Mouse (Mus musculus): ENCODE results near the gene Gfra4.

The Gfra4 gene

GRCm38 (mm10) chr2:131042988-131043387 lies at the start of gene Gfra4:
TSS of gene Gfra4 (minus strand) at chr2:131043088.
- in situ Hi-C loops (cut with MboI; ENCODE audit: low pct_unique_long_range_greater_than_20kb in 1 of 2, low sequenced_read_pairs in 2 of 2, unreplicated experiment in 1 of 2) = no loop called here

DNA sequence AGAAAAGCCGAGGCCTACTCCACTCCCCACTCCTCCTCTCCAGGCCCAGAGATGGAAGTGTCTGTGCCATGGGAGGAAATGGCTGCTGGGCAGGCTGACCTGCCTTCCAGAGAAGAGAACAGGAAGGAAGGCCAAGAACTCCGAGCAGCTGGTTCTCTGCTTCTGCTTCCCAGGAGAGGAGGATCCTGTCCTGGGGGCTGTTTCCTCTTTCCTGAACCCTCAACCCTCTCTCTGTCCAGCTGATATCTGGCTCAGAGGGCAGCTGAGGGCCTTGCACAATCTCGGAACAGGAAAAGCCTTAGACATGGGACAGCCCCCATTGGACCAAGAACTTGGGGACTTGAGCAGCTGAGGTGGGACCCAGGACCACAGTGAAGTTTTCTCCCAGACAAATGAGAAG lies 48.0 kb upstream of the Gfra4 start:
- in situ Hi-C loops (cut with MboI; ENCODE audit: low pct_unique_long_range_greater_than_20kb in 1 of 2, low sequenced_read_pairs in 2 of 2, unreplicated experiment in 1 of 2) = loop anchor here (10.0 kb wide), 2 partner anchors 164 to 324 kb away; no protein-coding TSS in a partner anchor

GRCm38 (mm10) chr2:131089634-131090033 lies 46.7 kb upstream of the Gfra4 start:
- in situ Hi-C loops (cut with MboI; ENCODE audit: low pct_unique_long_range_greater_than_20kb in 1 of 2, low sequenced_read_pairs in 2 of 2, unreplicated experiment in 1 of 2) = loop anchor here (10.0 kb wide), 2 partner anchors 165 to 325 kb away; no protein-coding TSS in a partner anchor

DNA sequence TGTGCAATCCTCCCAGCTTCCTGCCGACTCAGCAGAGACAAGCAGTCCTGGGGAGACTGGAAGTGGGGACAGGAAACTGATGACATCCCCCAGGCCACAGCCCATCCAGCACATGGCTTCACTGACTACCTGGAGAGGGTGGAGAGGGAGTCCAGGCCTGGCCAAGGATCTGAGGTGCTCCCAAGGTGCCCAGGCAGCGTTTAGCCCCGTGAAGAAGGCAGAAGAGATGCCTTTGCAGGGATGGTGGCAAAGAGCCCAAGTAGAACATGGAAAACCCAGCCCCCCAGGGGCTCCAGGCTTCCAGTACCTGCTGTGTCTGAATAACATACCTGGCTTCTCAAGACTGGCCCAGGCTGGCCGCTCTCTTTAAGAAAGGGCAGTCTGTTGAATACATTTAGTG lies 45.7 kb upstream of the Gfra4 start:
- in situ Hi-C loops (cut with MboI; ENCODE audit: low pct_unique_long_range_greater_than_20kb in 1 of 2, low sequenced_read_pairs in 2 of 2, unreplicated experiment in 1 of 2) = no loop called here

GRCm38 (mm10) chr2:131086667-131087390 lies 43.9 kb upstream of the Gfra4 start, which contains the start of gene Siglec1:
TSS of gene Siglec1 (minus strand) at chr2:131086765.
- in situ Hi-C loops (cut with MboI; ENCODE audit: low pct_unique_long_range_greater_than_20kb in 1 of 2, low sequenced_read_pairs in 2 of 2, unreplicated experiment in 1 of 2) = no loop called here

DNA sequence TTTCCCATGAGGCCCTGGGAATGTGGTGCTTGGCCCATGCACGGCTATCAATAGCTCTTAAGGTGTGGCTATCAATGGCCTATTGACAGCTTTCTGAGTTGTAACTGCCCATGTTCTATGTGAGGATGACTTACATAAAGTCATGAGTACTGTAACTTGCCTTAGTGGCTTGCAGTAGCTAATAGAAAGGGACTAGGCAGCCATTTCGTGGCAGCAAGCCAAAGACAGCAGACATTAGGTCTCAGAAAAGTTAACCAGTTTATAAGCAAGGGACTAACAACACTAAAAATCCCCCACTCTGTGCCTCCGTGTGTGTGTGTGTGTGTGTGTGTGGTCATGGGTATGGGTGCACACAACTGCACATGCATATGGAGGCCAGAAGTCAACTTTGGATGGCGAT lies 41.3 kb upstream of the Gfra4 start:
- in situ Hi-C loops (cut with MboI; ENCODE audit: low pct_unique_long_range_greater_than_20kb in 1 of 2, low sequenced_read_pairs in 2 of 2, unreplicated experiment in 1 of 2) = no loop called here

- in situ Hi-C loops (cut with MboI; ENCODE audit: low pct_unique_long_range_greater_than_20kb in 1 of 2, low sequenced_read_pairs in 2 of 2, unreplicated experiment in 1 of 2) = no loop called here
Measured at GRCm38 (mm10) chr2:131080507-131080906, 37.6 kb upstream of the Gfra4 start.

GRCm38 (mm10) chr2:131072536-131072935 lies 29.6 kb upstream of the Gfra4 start:
- in situ Hi-C loops (cut with MboI; ENCODE audit: low pct_unique_long_range_greater_than_20kb in 1 of 2, low sequenced_read_pairs in 2 of 2, unreplicated experiment in 1 of 2) = loop anchor here in 1 of 2 experiments (25.0 kb wide), 1 partner anchor 440 kb away; no protein-coding TSS in a partner anchor

GRCm38 (mm10) chr2:131067481-131067880 lies 24.6 kb upstream of the Gfra4 start:
- in situ Hi-C loops (cut with MboI; ENCODE audit: low pct_unique_long_range_greater_than_20kb in 1 of 2, low sequenced_read_pairs in 2 of 2, unreplicated experiment in 1 of 2) = loop anchor here in 1 of 2 experiments (25.0 kb wide), 1 partner anchor 445 kb away; no protein-coding TSS in a partner anchor

DNA sequence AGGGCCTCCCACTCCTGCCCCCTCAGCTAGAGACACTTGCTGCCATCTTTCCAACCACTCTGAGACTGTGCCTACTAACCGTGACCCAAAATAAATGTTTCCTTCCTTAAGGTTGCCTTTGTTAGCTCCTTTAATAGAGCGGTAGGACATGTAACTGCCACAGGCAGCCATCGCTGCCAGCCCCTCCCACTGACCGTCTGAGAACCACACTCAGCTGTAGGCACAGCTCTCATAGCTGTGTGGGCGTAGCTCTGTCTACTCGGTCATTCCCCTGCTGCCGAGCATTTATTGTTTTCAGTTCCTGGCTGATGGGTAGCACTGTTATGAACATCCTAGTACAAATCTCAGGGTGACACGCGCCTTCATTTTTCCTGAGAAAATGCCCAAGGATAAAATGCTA lies 23.5 kb upstream of the Gfra4 start:
- in situ Hi-C loops (cut with MboI; ENCODE audit: low pct_unique_long_range_greater_than_20kb in 1 of 2, low sequenced_read_pairs in 2 of 2, unreplicated experiment in 1 of 2) = loop anchor here in 1 of 2 experiments (25.0 kb wide), 1 partner anchor 446 kb away; no protein-coding TSS in a partner anchor

- in situ Hi-C loops (cut with MboI; ENCODE audit: low pct_unique_long_range_greater_than_20kb in 1 of 2, low sequenced_read_pairs in 2 of 2, unreplicated experiment in 1 of 2) = loop anchor here in 1 of 2 experiments (25.0 kb wide), 1 partner anchor 449 kb away; no protein-coding TSS in a partner anchor
Measured at GRCm38 (mm10) chr2:131063404-131063864, 20.5 kb upstream of the Gfra4 start, which contains the start of gene Adam33. TSS of gene Adam33 (minus strand) at chr2:131063814.

DNA sequence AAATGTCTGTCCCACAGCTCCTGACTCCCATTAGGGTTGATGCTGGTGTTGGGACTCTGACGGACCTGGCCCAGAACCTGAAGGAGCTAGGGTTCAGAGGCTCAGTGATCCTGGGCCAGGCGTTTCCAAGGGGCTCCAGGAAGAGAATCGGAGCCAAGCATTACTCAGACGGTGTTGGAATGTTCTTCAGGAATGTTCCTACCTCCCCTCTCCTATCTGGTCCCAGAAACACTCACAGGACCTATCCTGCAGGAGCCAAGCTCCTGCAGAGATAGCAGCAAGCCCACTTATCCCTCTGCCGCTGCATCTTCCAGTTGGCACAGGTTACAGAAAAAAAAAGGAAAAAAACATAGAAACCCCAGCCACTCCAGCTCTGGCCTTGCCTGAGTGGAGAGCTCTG lies 18.7 kb upstream of the Gfra4 start:
- in situ Hi-C loops (cut with MboI; ENCODE audit: low pct_unique_long_range_greater_than_20kb in 1 of 2, low sequenced_read_pairs in 2 of 2, unreplicated experiment in 1 of 2) = loop anchor here in 1 of 2 experiments (25.0 kb wide), 1 partner anchor 451 kb away; no protein-coding TSS in a partner anchor

DNA sequence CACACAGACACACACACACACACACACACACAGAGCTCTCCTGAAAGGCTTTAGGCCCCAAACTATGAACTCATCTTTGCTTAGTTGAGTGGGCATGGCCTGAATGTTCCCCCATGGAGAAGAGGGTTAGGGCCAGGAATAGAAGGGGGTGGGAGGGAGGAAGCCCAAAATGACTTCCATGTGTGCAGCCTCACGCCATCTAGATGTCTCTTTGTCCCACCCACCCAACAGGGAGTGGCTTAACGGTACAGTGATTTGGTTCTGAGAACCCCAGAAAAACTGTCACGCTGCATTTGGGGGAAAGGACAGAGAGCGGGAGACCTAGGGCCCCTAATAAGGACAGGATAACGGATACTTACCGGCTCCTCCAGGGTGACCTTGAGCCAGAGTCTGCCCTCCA lies 17.9 kb upstream of the Gfra4 start:
- in situ Hi-C loops (cut with MboI; ENCODE audit: low pct_unique_long_range_greater_than_20kb in 1 of 2, low sequenced_read_pairs in 2 of 2, unreplicated experiment in 1 of 2) = loop anchor here in 1 of 2 experiments (25.0 kb wide), 1 partner anchor 452 kb away; no protein-coding TSS in a partner anchor

DNA sequence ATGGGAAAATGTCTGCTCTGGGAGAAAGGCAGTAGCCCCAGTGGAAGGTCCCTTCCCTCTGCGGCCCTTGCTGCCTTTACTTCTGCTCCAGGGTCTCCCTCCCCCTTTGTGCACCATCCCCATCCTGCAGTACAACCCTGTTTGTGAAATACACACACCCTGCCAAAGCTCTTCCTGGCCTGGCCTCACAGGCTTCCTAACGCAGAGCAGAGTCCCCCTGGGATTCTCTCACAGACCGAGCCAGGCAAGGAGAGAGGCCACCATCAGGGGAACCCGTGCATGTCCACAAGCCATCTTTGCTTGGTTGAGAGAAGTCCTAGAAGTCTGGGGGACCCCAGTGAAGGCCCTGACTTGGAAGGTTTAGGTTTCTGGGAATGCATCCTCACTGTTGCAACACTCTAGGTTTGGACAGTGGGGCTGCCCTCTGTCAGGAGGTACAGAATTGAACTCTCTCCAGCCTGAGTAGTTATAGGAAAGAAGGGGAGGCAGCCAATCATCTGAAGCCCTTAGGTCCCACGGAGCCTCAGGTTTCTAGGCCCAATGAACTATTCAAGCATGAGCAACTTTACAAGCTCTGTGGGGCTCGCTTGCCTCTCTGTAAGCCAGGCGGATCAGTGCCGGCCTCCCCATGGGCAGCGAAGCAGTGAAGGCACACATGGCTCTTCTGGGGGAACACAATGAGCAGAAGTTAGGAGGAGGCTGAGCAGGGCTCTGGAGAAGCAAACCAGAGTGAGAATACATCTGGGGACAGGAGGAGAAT lies 17.1 kb upstream of the Gfra4 start:
- in situ Hi-C loops (cut with MboI; ENCODE audit: low pct_unique_long_range_greater_than_20kb in 1 of 2, low sequenced_read_pairs in 2 of 2, unreplicated experiment in 1 of 2) = loop anchor here (10.0 to 25.0 kb wide), 2 partner anchors 355 to 452 kb away; no protein-coding TSS in a partner anchor

- in situ Hi-C loops (cut with MboI; ENCODE audit: low pct_unique_long_range_greater_than_20kb in 1 of 2, low sequenced_read_pairs in 2 of 2, unreplicated experiment in 1 of 2) = loop anchor here (10.0 to 25.0 kb wide), 2 partner anchors 355 to 453 kb away; no protein-coding TSS in a partner anchor
Measured at GRCm38 (mm10) chr2:131059377-131059776, 16.5 kb upstream of the Gfra4 start.

DNA sequence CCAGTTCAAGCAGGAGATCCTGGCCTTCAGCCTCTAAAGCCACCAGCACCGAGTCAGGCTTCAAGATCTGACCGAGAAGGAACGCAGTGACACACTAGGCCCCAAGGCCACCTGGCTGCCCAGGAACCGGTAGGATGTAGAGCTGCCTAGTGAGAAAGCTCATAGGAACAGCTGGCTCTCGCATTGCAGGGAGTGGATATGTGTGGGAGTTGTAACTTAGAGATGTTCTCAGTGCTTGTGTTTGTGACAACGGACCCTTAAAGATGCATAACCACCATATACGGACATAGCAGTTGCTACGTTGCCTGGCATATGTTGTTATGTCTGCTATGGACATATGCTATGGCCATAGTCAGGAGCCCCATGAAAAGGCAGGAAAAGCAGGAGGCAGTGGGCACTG lies 15.8 kb upstream of the Gfra4 start:
- in situ Hi-C loops (cut with MboI; ENCODE audit: low pct_unique_long_range_greater_than_20kb in 1 of 2, low sequenced_read_pairs in 2 of 2, unreplicated experiment in 1 of 2) = loop anchor here (10.0 to 25.0 kb wide), 2 partner anchors 356 to 454 kb away; no protein-coding TSS in a partner anchor

GRCm38 (mm10) chr2:131056191-131056590 lies 13.3 kb upstream of the Gfra4 start:
- in situ Hi-C loops (cut with MboI; ENCODE audit: low pct_unique_long_range_greater_than_20kb in 1 of 2, low sequenced_read_pairs in 2 of 2, unreplicated experiment in 1 of 2) = loop anchor here (10.0 to 25.0 kb wide), 2 partner anchors 359 to 456 kb away; no protein-coding TSS in a partner anchor

DNA sequence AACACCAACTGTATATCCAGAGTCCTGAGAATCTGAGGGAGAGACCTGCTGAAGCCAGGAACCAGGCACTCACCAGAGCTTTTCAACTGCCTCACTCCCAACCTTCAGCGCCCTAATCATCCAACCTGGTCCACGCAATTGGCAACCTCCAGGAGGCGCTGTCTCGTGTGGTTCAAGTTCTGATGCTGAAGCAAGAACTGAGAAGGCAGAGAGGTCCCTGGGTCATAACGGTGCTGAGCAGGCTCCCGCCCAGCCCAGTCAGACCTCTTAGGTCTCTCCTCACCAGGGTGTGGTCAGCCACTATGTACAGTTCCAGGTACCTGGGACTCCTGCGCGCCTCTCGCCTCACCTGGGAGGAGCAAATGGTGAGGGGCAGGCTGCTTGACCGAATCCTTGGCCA lies 12.7 kb upstream of the Gfra4 start:
- in situ Hi-C loops (cut with MboI; ENCODE audit: low pct_unique_long_range_greater_than_20kb in 1 of 2, low sequenced_read_pairs in 2 of 2, unreplicated experiment in 1 of 2) = loop anchor here (10.0 to 25.0 kb wide), 2 partner anchors 359 to 457 kb away; no protein-coding TSS in a partner anchor
